Mouse (Mus musculus) CD4-positive helper T cell, adult 2 months (primary cell): ENCODE results near the gene Gdf9.
A peak's percentile ranks its signal among the peaks of the same experiment; 100 is the strongest.
"Not testable (repeated sequence)": the region's sequence is repeated elsewhere in the genome, so short reads cannot be mapped to it uniquely, and the experiment has no call there.

Experiments used
- DNase-seq: peaks from one replicate; pipeline ENCODE4 v3.0.0-alpha.2; 2012; ENCODE audit warnings: low read depth, missing footprints, low spot score

Gdf9 gene

DNA sequence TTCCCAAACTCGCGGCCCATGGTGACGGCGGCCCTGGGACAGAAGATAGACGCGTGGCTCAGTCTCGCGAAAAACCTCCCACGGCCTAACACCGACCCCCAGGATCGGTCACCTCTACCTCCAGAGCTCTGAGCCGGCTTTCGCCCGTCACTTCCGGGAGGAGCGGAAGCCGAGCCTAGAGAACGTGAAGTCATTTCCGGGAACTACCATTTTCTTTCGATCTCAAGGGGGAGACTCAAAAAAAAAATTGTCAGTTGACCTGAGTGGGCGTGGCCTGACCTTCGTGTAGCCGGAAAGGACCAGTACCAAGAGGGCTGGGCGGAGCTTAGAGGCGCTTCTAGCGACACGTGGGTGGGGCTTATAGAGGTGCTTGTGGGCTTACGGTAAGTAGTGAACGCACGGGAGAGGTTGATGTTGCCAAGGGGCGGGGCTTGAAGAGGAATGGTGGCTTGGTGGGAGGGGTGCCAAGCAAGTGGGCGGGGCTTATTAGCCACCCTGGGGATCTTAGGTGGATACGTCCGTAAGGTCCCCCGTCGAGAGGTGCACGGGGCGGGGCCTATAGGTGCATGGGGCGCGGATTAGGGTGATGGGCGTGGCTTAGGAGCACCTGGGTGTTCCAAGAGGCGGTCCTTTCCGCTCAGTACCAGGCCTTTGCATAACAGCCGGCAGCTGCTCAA, at the start of gene Gdf9, which contains the start of gene Uqcrq:
Gene Gdf9 (plus strand): TSS at position 354 of the 677 bp plus-strand sequence.
Gene Uqcrq (minus strand): TSS at position 162 of the 677 bp plus-strand sequence.
- peak; percentile 100 for DNase-seq

- no peak for DNase-seq
These were observed 46.9 kb upstream of the Gdf9 start for GRCm38 (mm10) chr11:53383758-53384428.

- no peak for DNase-seq
These were observed 37.0 kb upstream of the Gdf9 start for GRCm38 (mm10) chr11:53393856-53394255.

DNA sequence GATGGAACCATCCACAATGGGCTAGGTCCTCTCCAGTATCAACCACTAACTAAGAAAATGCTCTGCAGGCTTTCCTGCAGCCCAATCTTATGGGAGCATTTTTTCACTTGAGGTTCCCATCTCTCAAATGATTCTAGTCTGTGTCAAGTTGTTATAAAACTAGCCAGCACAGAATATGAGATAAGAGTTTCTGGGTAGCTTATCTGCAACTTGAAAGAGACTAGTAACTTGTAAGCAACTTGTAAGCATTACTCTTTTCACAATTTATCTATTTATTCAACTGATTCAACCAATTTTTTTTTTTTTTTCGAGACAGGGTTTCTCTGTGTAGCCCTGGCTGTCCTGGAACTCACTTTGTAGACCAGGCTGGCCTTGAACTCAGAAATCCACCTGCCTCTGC, 27.2 kb upstream of the Gdf9 start:
- no peak for DNase-seq

GRCm38 (mm10) chr11:53411738-53412137, 19.1 kb upstream of the Gdf9 start:
- no peak for DNase-seq

- DNase-seq, result no peak
These were observed 17.0 kb upstream of the Gdf9 start for GRCm38 (mm10) chr11:53413871-53414270.

DNA sequence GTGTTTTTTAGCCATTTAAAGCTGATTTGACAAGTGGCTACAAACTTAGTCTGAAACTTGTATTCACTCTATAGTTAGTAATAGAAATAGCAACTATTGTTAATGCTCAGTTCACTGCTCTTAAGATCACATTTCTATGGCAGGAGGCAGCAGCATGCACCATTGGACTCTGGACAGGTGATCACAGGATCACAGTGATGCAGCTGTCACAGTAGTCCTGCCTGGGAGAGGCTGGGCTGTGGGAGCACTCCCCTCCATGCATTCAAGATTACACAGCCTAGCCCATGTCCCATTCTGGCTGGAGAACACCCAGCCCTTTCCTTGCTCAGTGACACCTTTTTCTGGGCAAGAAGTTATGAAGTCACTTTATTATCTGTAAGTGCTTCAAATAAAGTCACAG, 12.8 kb upstream of the Gdf9 start:
- DNase-seq, result no peak

DNA sequence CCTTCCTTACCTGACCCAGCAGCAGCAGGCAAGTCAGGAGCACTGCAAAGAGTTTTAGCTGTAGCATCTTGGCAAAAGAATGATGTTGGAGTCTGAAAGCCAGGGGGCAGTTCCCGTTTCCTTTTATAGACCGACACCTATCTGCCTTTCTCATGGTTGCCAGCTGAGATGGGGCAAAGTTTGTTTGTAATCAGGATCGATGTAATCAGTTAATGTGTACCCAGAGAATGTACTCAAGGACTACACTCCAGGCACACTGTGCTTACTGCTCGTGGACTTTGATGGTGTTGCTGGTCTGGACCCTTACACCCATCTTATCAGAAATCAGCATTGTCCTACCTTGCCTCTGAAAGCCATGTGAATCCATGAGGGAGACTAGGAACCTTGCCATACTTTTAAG, 7.8 kb upstream of the Gdf9 start, which contains the start of gene Leap2:
Gene Leap2 (minus strand): TSS at position 135 of the 400 bp plus-strand sequence.
- DNase-seq, result no peak

DNA sequence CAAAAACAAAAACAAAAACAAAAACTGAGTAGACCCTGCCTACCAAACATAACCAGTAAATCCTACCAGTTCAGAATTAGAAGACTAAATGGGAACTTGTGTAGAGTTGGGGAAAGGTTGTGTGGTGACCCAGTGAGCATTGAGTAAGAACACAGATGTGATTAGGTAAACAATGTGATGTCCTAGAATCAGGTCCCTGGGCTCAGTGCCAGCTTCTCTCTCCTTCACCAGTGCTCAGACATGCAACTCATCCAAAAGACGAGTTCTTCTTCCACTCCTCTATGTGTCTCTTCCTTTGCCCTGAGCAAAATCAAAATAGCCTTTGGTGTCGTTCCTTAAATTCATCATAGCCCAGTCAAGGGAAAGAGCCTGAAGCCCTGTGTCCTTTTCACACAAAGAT, 6.0 kb upstream of the Gdf9 start:
- no peak for DNase-seq

- DNase-seq, result no peak
These were observed 5.6 kb upstream of the Gdf9 start for GRCm38 (mm10) chr11:53425251-53425650.

GRCm38 (mm10) chr11:53425711-53426255, 5.0 kb upstream of the Gdf9 start:
- DNase-seq, result no peak

GRCm38 (mm10) chr11:53426914-53427313, 3.9 kb upstream of the Gdf9 start:
- DNase-seq, result not testable (repeated sequence)

DNA sequence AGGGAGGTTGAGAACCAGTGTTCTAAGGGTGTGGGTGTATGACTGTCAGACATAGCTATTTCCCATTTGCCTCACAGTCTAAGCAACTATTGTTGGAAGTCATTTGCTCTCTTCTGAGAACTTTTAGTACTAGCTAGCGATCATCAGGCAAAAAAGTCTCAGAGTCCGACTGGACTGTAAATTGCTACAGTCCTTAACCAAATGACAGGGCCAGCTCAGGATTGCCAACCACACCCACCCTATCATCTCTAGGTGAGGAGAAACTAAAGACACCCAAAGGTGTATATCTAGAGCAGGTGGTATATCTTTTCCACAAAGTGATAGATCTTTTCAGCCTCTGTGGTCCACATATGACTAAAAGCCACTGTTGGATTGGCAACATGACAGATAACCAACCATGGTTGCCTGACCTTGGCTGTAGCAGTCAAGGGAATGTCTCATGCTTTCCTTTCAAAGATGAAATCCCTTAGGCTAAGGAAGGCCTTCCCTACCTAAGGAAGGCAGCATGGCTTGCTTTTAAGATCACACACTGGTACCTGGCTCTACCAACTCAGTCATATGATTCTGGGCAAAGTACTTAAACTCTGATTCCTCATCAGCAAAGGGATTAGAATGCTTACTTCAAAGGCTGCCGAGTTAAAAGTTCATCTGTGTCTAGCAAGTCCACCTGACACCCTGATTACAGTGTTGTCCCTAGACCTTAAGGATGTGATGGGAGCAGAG, 2.7 kb upstream of the Gdf9 start:
- DNase-seq, result no peak

GRCm38 (mm10) chr11:53428716-53429057, 2.1 kb upstream of the Gdf9 start:
- no peak for DNase-seq

- DNase-seq, result no peak
These were observed 1.6 kb upstream of the Gdf9 start for GRCm38 (mm10) chr11:53429182-53429581.

DNA sequence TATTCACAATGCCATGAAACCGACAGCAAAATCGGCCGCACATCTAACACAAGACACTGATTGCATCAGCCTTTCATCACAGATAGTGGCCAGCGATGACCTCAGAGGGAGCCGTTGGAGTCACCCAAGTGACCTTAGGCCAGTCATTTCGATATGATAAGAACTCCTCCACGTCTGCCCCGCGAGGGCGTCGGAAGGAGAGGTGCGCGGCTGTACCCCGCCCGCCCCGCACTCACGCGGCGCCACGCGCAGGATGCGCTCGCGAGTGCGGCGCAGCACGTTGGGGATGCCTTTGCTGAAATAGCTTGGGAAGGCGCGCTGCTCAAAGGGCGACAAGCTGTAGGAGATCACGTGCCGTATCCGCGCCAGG, 538 bp upstream of the Gdf9 start:
- no peak for DNase-seq

- no peak for DNase-seq
These were observed 679 bp downstream of the Gdf9 start for GRCm38 (mm10) chr11:53431347-53432056.

- DNase-seq, result no peak
These were observed 2.2 kb downstream of the Gdf9 start for GRCm38 (mm10) chr11:53433057-53433456.

DNA sequence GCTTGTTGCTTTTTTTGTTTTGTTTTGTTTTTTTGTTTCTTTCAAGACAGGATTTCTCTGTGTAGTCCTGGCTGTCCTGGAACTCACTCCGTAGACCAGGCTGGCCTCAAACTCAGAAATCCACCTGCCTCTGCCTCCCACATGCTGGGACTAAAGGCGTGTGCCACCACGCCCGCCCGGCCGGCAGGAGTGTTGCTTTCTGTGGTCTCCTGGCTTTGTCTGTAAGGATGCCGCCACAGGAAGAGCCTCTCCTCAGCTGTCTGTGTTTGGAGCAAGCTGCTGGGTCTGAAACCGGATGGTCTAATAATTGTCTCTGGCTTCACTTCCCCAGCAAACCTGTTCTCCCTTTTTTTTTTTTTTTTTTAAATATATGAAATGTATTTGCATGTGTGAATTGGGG, 4.7 kb downstream of the Gdf9 start:
- no peak for DNase-seq

GRCm38 (mm10) chr11:53436338-53436737, 5.5 kb downstream of the Gdf9 start:
- DNase-seq, result no peak

DNA sequence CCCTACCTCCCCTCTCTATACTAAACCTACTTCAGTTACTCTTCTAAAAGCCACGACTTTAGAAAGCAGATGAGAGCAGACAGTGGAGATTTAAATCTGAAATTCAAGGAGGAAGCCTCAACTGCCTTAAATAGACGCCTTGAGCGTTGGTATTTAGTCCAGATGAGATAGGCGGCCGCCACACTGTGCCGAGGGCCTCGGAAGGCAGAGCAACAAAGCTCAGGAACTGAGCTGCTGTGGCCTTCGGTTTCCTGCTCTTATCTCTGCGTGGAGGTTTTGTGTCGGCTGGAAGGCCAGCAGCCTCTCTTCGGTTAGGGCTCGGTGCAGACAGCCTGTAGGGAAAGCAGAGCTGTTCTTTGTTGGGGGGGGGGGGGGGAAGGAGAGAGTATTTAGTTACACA, 11.1 kb downstream of the Gdf9 start:
- DNase-seq, result peak; percentile 60

GRCm38 (mm10) chr11:53443861-53444260, 13.0 kb downstream of the Gdf9 start:
- peak; percentile 51 for DNase-seq
